Mouse (Mus musculus) c-Kit-positive CD71-positive TER-119-negative erythroid progenitor cells, embryonic 14.5 days (primary cell): ENCODE measurements around the gene Tgif2lx1.
"Not testable (repeated sequence)": the region's sequence is repeated elsewhere in the genome, so short reads cannot be mapped to it uniquely, and the experiment has no call there.

ENCODE experiments used
- DNase-seq: peaks from one replicate; pipeline ENCODE4 v3.0.0-alpha.2; 2013; ENCODE audit warnings: low read depth

Tgif2lx1 gene

DNA sequence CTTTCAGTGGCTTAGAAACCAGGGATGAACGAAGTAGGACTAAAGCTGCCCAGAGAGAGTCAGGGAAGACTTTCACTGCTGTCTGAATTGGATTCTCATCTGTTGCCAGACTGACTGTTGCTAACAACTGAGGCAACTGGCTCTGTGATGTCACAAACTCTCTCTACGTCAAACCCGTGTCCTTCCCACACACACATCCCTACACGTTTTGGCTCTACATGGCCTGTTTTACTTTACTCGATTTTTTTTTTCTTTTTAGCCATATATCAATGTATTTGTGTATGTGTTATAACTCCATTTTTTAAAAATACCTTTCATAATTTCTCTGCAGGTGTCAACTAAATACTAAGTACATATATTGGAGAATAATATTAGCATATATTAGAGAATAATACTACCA, at the start of gene Tgif2lx1:
Gene Tgif2lx1 (minus strand): TSS at position 101 of the 400 bp plus-strand sequence.
- DNase-seq: not testable (repeated sequence)
